Mouse (Mus musculus) MEL (cell line): ENCODE results near the gene Zfp677.

ENCODE experiments used
- CTCF ChIP-seq, 3 experiments: IDR thresholded peaks in 2 of 3; conservative IDR thresholded peaks in 1 of 3; 2 replicates each; pipeline ENCODE4 v1.5.1; 2011 to 2012; ENCODE audit warnings: low read length in 3 of 3, low read depth in 2 of 3, mild to moderate bottlenecking in 2 of 3, improper control_type of control experiment in 1 of 3, inconsistent platforms in 1 of 3, mixed read lengths in 1 of 3, moderate library complexity in 1 of 3; ENCODE audit not compliant: control insufficient read depth in 1 of 3, insufficient read depth in 1 of 3, poor library complexity in 1 of 3, severe bottlenecking in 1 of 3
- MYC ChIP-seq: IDR thresholded peaks from 2 replicates; pipeline ENCODE4 v1.6.1; 2011; ENCODE audit warnings: low read depth, mild to moderate bottlenecking, low read length, improper control_type of control experiment, moderate library complexity
- POLR2A ChIP-seq, 2 experiments: IDR thresholded peaks; 2 replicates each; pipeline ENCODE4 v1.6.1; 2011 to 2012; ENCODE audit warnings: low read length in 2 of 2, mild to moderate bottlenecking in 2 of 2, control low read depth in 1 of 2, improper control_type of control experiment in 1 of 2, low read depth in 1 of 2, moderate library complexity in 1 of 2; ENCODE audit not compliant: control insufficient read depth in 1 of 2, insufficient read depth in 1 of 2, poor library complexity in 1 of 2
- ZC3H11A ChIP-seq: IDR thresholded peaks from 2 replicates; pipeline ENCODE4 v1.6.1; 2012; ENCODE audit warnings: low read depth, mild to moderate bottlenecking, inconsistent platforms, low read length, improper control_type of control experiment

GRCm38 (mm10) chr17:21384057-21384411, 486 bp downstream of the Zfp677 start:
- no peak for TF ChIP-seq POLR2A (IDR thresholded peaks at IDR 0.05; ENCODE audit: control insufficient read depth in 1 of 2, insufficient read depth in 1 of 2, low read depth in 1 of 2, low read length in 2 of 2, poor library complexity in 1 of 2)
- TF ChIP-seq CTCF (IDR thresholded peaks at IDR 0.05 in 2 of 3, conservative IDR thresholded peaks at IDR 0.05 in 1 of 3; ENCODE audit: control insufficient read depth in 1 of 3, insufficient read depth in 1 of 3, low read depth in 2 of 3, low read length in 3 of 3, poor library complexity in 1 of 3, severe bottlenecking in 1 of 3) = no peak
- no peak for TF ChIP-seq ZC3H11A
- no peak for TF ChIP-seq MYC
